Mouse (Mus musculus) MEL (cell line): ENCODE data around the gene Endod1. TPM values are rescaled to one million over a fixed set of nuclear protein-coding genes. Genes with fewer than 3 reads are reported as not detected.
A peak's percentile ranks its signal among the peaks of the same experiment; 100 is the strongest.

Source experiments
- DNase-seq: peaks from one replicate; pipeline ENCODE4 v3.0.0; 2011; ENCODE audit warnings: low read depth, low spot score
- H3K27ac ChIP-seq: 2 replicates; pipeline ENCODE4 v1.5.1; 2012; ENCODE audit warnings: low read depth, mild to moderate bottlenecking, control low read depth, low read length, moderate library complexity; ENCODE audit not compliant: control insufficient read depth
- H3K27me3 ChIP-seq, 2 experiments: fragments of 150-350 bp in 1 of 2; sonication (generic) in 1 of 2; 2 replicates each; pipeline ENCODE4 v1.6.1; 2012; ENCODE audit warnings: low read length in 2 of 2, mild to moderate bottlenecking in 2 of 2, improper control_type of control experiment in 1 of 2, moderate library complexity in 1 of 2; ENCODE audit not compliant: insufficient read depth in 2 of 2, control insufficient read depth in 1 of 2
- H3K36me3 ChIP-seq, 2 experiments: 2 replicates each; pipeline ENCODE4 v1.6.1; 2012 to 2014; ENCODE audit warnings: low read length in 2 of 2, improper control_type of control experiment in 1 of 2, inconsistent platforms in 1 of 2, mild to moderate bottlenecking in 1 of 2; ENCODE audit not compliant: insufficient read depth in 2 of 2, control insufficient read depth in 1 of 2
- H3K4me1 ChIP-seq, 2 experiments: fragments of 150-350 bp in 1 of 2; sonication (generic) in 1 of 2; 2 replicates each; pipeline ENCODE4 v1.6.1; 2012; ENCODE audit warnings: low read length in 2 of 2, improper control_type of control experiment in 1 of 2, mild to moderate bottlenecking in 1 of 2; ENCODE audit not compliant: insufficient read depth in 2 of 2, control insufficient read depth in 1 of 2
- H3K4me3 ChIP-seq, 2 experiments: fragments of 150-350 bp in 1 of 2; sonication (generic) in 1 of 2; 2 replicates each; pipeline ENCODE4 v1.5.1; 2012; ENCODE audit warnings: low read depth in 2 of 2, low read length in 2 of 2, mild to moderate bottlenecking in 2 of 2, moderate library complexity in 2 of 2, control low read depth in 1 of 2, improper control_type of control experiment in 1 of 2; ENCODE audit not compliant: control insufficient read depth in 1 of 2, insufficient read depth in 1 of 2
- H3K79me2 ChIP-seq: 2 replicates; pipeline ENCODE4 v1.6.1; 2012; ENCODE audit warnings: mild to moderate bottlenecking, low read length, moderate library complexity; ENCODE audit not compliant: control insufficient read depth, poor library complexity, insufficient read depth
- H3K9ac ChIP-seq: 2 replicates; pipeline ENCODE4 v1.6.1; 2012; ENCODE audit warnings: low read depth, mild to moderate bottlenecking, control low read depth, low read length, moderate library complexity; ENCODE audit not compliant: control insufficient read depth, poor library complexity, severe bottlenecking
- H3K9me3 ChIP-seq: fragments of 150-350 bp; sonication (generic); replicated peaks from 2 replicates; pipeline ENCODE4 v1.6.1; 2012; ENCODE audit warnings: mild to moderate bottlenecking, low read length, improper control_type of control experiment, moderate library complexity; ENCODE audit not compliant: insufficient read depth
- CTCF ChIP-seq, 3 experiments: IDR thresholded peaks in 2 of 3; conservative IDR thresholded peaks in 1 of 3; 2 replicates each; pipeline ENCODE4 v1.5.1; 2011 to 2012; ENCODE audit warnings: low read length in 3 of 3, low read depth in 2 of 3, mild to moderate bottlenecking in 2 of 3, improper control_type of control experiment in 1 of 3, inconsistent platforms in 1 of 3, mixed read lengths in 1 of 3, moderate library complexity in 1 of 3; ENCODE audit not compliant: control insufficient read depth in 1 of 3, insufficient read depth in 1 of 3, poor library complexity in 1 of 3, severe bottlenecking in 1 of 3
- HCFC1 ChIP-seq: IDR thresholded peaks from 2 replicates; pipeline ENCODE4 v1.6.1; 2012; ENCODE audit warnings: low read depth, mild to moderate bottlenecking, inconsistent platforms, low read length, improper control_type of control experiment, moderate library complexity
- JUND ChIP-seq: IDR thresholded peaks from 2 replicates; pipeline ENCODE4 v1.6.1; 2011; ENCODE audit warnings: low read depth, mild to moderate bottlenecking, improper control_type of control experiment, low read length
- NELFE ChIP-seq: IDR thresholded peaks from 2 replicates; pipeline ENCODE4 v1.6.1; 2011; ENCODE audit warnings: low read depth, low read length, improper control_type of control experiment
- RAD21 ChIP-seq: IDR thresholded peaks from 2 replicates; pipeline ENCODE4 v1.6.1; 2011; ENCODE audit warnings: mild to moderate bottlenecking, low read depth, low read length, improper control_type of control experiment
- SMC3 ChIP-seq: IDR thresholded peaks from 2 replicates; pipeline ENCODE4 v1.6.1; 2011; ENCODE audit warnings: low read depth, low read length, improper control_type of control experiment
- USF1 ChIP-seq: IDR thresholded peaks from 2 replicates; pipeline ENCODE4 v1.6.1; 2014; ENCODE audit warnings: low read depth, mild to moderate bottlenecking, inconsistent platforms, low read length, improper control_type of control experiment, moderate library complexity
- ZC3H11A ChIP-seq: IDR thresholded peaks from 2 replicates; pipeline ENCODE4 v1.6.1; 2012; ENCODE audit warnings: low read depth, mild to moderate bottlenecking, inconsistent platforms, low read length, improper control_type of control experiment
- ZKSCAN1 ChIP-seq: IDR thresholded peaks from 2 replicates; pipeline ENCODE4 v1.6.1; 2012; ENCODE audit warnings: low read depth, mild to moderate bottlenecking, inconsistent platforms, low read length, improper control_type of control experiment, moderate library complexity
- polyA plus RNA-seq, 2 experiments: library from polyadenylated mRNA; stranded (reverse) in 1 of 2; unstranded in 1 of 2; fragments of >175 nt in 1 of 2; fragments of >200 nt in 1 of 2; gene quantifications; 2 replicates each; pipeline versions ENCODE4 v1.2.1 to v1.2.4; 2012; ENCODE audit warnings: low replicate concordance in 2 of 2, low read depth in 1 of 2; ENCODE audit not compliant: insufficient read length in 2 of 2, insufficient read depth in 1 of 2, missing spikeins in 1 of 2
- total RNA-seq: library from RNA; depleted of rRNA; stranded (reverse); fragments of 300-350 nt; gene quantifications from 2 replicates; pipeline ENCODE4 v1.2.3, GENCODE M21; 2012

Gene Endod1
- total and polyA plus RNA-seq, 3 experiments = 31.1 to 33.7 TPM; not detected in 1

DNA sequence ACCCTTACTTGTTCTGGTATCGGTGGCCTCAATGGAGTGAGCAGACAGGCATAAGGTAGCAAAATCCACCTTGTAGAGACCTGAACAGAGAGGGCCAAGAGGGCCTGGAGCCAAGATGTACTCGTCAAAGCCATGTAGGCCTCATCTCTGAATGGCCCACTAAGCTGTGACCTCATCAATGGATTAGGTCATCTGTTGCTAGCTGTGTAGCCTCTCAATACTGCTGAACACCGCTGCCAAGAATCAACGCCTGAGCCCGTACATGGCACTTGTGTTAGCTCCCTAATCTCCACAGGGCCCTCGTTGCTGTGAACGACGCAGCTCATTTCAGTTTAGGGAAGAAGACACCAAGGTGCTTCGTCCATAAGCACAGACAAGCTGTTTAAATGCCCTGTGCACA is 10.0 kb upstream of the Endod1 start:
- H3K4me3 ChIP-seq = peak overlapping the region; percentile 19 to 39
- H3K4me1 ChIP-seq = peaks cover 41 to 51% of the 10 kb centered on the region in 2 experiments
- H3K36me3 ChIP-seq = peaks cover 0 to 52% of the 10 kb centered on the region in 2 experiments; a peak in 2 of 4 replicates
- H3K27ac ChIP-seq = peak overlapping the region; percentile 83
- no peaks in the 10 kb centered on the region for H3K27me3 ChIP-seq
- no peak for DNase-seq
- H3K9ac ChIP-seq = peak overlapping the region; percentile 38
- no peaks in the 10 kb centered on the region for H3K79me2 ChIP-seq
- no peaks in the 10 kb centered on the region for H3K9me3 ChIP-seq
- TF ChIP-seq JUND (no peak), ZC3H11A (0 out of 2 replicates have a peak, but pooled peaks have one; percentile 11)

DNA sequence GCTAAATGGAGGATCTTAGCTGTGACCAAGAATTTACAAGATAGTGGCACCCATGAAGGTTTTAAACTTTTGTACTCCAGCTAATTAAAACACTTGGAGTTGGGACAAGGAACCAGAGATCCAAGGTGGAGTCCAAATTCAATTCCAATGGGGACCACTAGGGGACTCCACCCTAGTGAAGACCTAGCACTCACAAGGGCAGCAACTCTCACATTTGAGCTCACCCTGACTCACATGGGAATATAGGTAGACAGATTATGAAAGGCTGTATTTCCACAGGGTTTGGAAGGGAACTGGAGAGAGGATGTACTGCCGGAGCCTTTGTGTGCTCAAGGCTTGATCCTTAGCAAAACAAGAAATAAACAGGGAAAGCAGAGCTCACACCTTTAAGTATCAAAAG is 9.0 kb upstream of the Endod1 start:
- DNase-seq = peak; percentile 86
- no peak overlapping the region for H3K27ac ChIP-seq
- no peaks in the 10 kb centered on the region for H3K79me2 ChIP-seq
- H3K27me3 ChIP-seq = no peaks in the 10 kb centered on the region
- peak; percentile 18; the same call in 1 of the 2 replicates for TF ChIP-seq ZC3H11A
- TF ChIP-seq HCFC1 = 0 out of 2 replicates have a peak, but pooled peaks have one; percentile 22
- peak; percentile 55 for TF ChIP-seq RAD21
- peak; percentile 20; the same call in 1 of the 2 replicates for TF ChIP-seq JUND
- TF ChIP-seq USF1 = no peak
- TF ChIP-seq CTCF (IDR thresholded peaks at IDR 0.05 in 2 of 3, conservative IDR thresholded peaks at IDR 0.05 in 1 of 3; ENCODE audit: control insufficient read depth in 1 of 3, insufficient read depth in 1 of 3, low read depth in 2 of 3, low read length in 3 of 3, poor library complexity in 1 of 3, severe bottlenecking in 1 of 3) = peak; percentile 67 to 99 (median 90)
- TF ChIP-seq ZKSCAN1 = no peak
- peak; percentile 69 for TF ChIP-seq SMC3
- TF ChIP-seq, all 39 proteins: peak for 6
- H3K9me3 ChIP-seq = no peaks in the 10 kb centered on the region
- H3K9ac ChIP-seq = no peak overlapping the region
- peaks cover 0 to 46% of the 10 kb centered on the region in 2 experiments; a peak in 2 of 4 replicates for H3K36me3 ChIP-seq
- peaks cover 31 to 44% of the 10 kb centered on the region in 2 experiments for H3K4me1 ChIP-seq
- no peak overlapping the region for H3K4me3 ChIP-seq

DNA sequence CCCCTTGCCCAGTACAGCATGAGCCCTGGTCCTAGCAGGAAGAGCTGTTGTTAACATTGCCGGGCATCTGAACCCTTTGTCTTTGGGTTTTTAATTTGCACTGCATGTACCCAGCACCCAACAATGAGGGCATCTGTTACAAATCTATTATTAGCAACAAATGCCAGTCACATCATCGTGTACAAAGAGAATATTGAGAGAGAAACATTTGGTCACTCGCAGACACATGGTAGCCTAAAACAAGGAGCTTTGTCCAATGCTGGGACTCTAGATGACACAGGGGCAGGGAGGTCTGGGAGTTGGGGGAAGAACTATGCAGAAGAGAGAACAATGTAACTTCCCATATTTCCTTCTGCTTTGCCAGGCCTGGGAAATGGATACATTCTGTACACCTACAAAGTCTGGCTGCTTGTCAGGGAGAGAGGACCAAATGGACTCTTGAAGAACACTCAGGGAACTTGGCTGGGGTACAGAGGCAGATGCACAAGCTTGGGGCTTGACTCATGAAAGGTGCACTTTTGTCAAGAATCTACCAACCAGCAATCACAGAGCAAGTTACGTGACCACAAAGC is 7.8 kb upstream of the Endod1 start:
- DNase-seq = no peak
- TF ChIP-seq NELFE (no peak), SMC3 (0 out of 2 replicates have a peak, but pooled peaks have one; percentile 7)
- H3K4me1 ChIP-seq = peaks cover 22 to 36% of the 10 kb centered on the region in 2 experiments
- no peaks in the 10 kb centered on the region for H3K27me3 ChIP-seq
- no peaks in the 10 kb centered on the region for H3K79me2 ChIP-seq
- peaks cover 0 to 36% of the 10 kb centered on the region in 2 experiments; a peak in 2 of 4 replicates for H3K36me3 ChIP-seq
- no peaks in the 10 kb centered on the region for H3K9me3 ChIP-seq
- no peak overlapping the region for H3K9ac ChIP-seq
- H3K4me3 ChIP-seq = no peak overlapping the region
- H3K27ac ChIP-seq = no peak overlapping the region
